Mouse (Mus musculus) heart, embryonic 16.5 days (tissue): Measurements from ENCODE around the gene Letmd1. TPM values are rescaled to one million over a fixed set of nuclear protein-coding genes. Genes with fewer than 3 reads are reported as not detected.

Experiments used
- ATAC-seq: fragments of 200-750 bp; cut with Nextera tagmentation; replicated peaks from 2 replicates; pipeline ENCODE4 v1.8.0; 2017; ENCODE audit warnings: moderate number of reproducible peaks; ENCODE audit not compliant: insufficient read depth, low FRiP score; ENCODE audit errors: extremely low read depth
- H3K27ac ChIP-seq: fragments of 300-500 bp; sonication (generic); 2 replicates; pipeline ENCODE4 v1.5.1; 2014; ENCODE audit warnings: mild to moderate bottlenecking, low read length, control low read depth, moderate library complexity
- H3K27me3 ChIP-seq: fragments of 300-500 bp; sonication (generic); 2 replicates; pipeline ENCODE4 v1.6.1; 2014; ENCODE audit warnings: low read length, mixed read lengths; ENCODE audit not compliant: control insufficient read depth, insufficient read depth
- H3K36me3 ChIP-seq: fragments of 300-500 bp; sonication (generic); 2 replicates; pipeline ENCODE4 v1.6.1; 2014; ENCODE audit not compliant: control insufficient read depth, insufficient read depth
- H3K4me1 ChIP-seq: fragments of 300-500 bp; sonication (generic); 2 replicates; pipeline ENCODE4 v1.6.1; 2014; ENCODE audit warnings: low read length, mixed read lengths; ENCODE audit not compliant: control insufficient read depth, insufficient read depth
- H3K4me2 ChIP-seq: fragments of 300-500 bp; sonication (generic); 2 replicates; pipeline ENCODE4 v1.6.1; 2014; ENCODE audit warnings: low read depth, mild to moderate bottlenecking, control low read depth, low read length
- H3K4me3 ChIP-seq: fragments of 300-500 bp; sonication (generic); 2 replicates; pipeline ENCODE4 v1.5.1; 2014; ENCODE audit warnings: mild to moderate bottlenecking, control low read depth, low read length
- H3K9ac ChIP-seq: fragments of 300-500 bp; sonication (generic); 2 replicates; pipeline ENCODE4 v1.6.1; 2014; ENCODE audit warnings: low read length, control low read depth
- H3K9me3 ChIP-seq: fragments of 300-500 bp; sonication (generic); replicated peaks from 2 replicates; pipeline ENCODE4 v1.6.1; 2016; ENCODE audit warnings: low read length; ENCODE audit not compliant: control insufficient read depth
- WGBS: fragments of 180-500 bp; shearing (Covaris S2); extraction: QIAGEN DNeasy Blood & Tissue Kit; methylation state at CpG from one replicate; pipeline ENCODE4 v1.1.7; 2014; 5-methylcytosine and 5-hydroxymethylcytosine counted together
- polyA plus RNA-seq: library from polyadenylated mRNA; unstranded; fragments of >200 nt; fragmentation: Nextera tagmentation; extraction: Ambion mirVana; gene quantifications from 2 replicates; pipeline ENCODE4 v1.2.1, GENCODE M21; 2015

Letmd1 gene
- polyA plus RNA-seq, 1 experiment from 2014 or later = 15.5 TPM

DNA sequence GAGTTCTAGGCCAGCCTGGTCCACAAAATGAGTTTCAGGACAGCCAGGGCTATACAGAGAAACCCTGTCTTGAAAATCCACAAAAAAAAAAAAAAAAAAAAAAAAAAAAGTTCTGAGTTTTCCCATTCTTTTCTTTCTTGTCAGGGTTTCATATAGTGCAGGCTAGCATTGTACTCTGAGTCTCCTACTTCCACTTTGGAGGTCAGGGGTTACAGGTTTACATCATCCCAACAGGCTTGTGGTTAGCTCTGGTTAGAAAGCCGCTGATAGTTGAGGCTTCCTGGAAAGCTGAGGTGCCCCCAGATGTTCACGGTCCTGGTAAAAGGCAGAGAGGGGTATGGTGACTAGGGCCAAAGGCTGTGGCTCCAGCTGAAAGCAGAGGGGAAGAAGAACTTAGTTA is 21.9 kb upstream of the Letmd1 start:
- Histone ChIP-seq H3K9ac (no peak overlapping the region), H3K4me3 (no peak overlapping the region), H3K36me3 (no peaks in the 10 kb centered on the region), H3K27ac (no peak overlapping the region), H3K4me2 (no peak overlapping the region), H3K9me3 (no peaks in the 10 kb centered on the region), H3K4me1 (no peaks in the 10 kb centered on the region), H3K27me3 (no peaks in the 10 kb centered on the region)
- ATAC-seq = no peak
- WGBS = 59% methylated on average over 2 of the region's 2 CpGs

DNA sequence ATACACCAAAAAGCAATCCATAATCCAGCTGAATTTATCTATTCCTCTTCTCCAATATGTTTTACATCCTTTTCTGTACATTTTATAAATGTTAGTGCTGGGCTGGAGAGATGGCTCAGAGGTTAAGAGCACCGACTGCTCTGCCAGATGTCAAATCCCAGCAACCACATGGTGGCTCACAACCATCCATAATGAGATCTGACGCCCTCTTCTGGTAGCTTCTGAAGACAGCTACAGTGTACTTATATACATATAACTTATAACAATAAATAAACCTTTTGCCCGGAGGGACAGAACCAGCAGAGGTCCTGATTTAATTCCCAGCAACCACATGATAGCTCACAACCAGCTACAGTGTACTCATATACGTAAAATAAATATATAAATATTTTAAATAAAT is 20.3 kb upstream of the Letmd1 start:
- H3K4me3 ChIP-seq = no peak overlapping the region
- no peak overlapping the region for H3K9ac ChIP-seq
- 77% methylated on average over 4 of the region's 4 CpGs for WGBS
- H3K27me3 ChIP-seq = no peaks in the 10 kb centered on the region
- H3K9me3 ChIP-seq = no peaks in the 10 kb centered on the region
- H3K27ac ChIP-seq = no peak overlapping the region
- H3K4me1 ChIP-seq = no peaks in the 10 kb centered on the region
- H3K4me2 ChIP-seq = no peak overlapping the region
- H3K36me3 ChIP-seq = no peaks in the 10 kb centered on the region
- ATAC-seq = no peak

DNA sequence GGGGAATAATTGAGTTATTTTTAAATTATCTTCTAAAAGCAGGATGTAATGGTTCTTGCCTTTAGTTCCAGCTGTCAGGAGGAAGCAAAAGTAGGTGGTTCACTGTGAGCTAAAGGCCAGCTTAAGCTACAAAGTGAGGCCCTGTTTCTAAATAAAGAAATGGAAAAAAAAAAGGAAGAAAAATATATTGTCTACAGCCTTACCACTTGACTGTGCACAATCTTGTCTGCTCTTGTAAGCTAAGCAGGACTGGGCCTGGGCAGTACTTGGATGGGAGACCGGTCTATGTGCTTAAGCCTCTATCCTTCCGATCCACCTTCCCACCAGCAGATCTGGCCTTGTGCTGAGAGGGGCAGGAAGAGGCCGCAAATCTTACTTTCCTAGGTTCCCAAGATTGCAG is 19.3 kb upstream of the Letmd1 start:
- Histone ChIP-seq H3K27me3 (no peaks in the 10 kb centered on the region), H3K4me3 (no peak overlapping the region), H3K9me3 (no peaks in the 10 kb centered on the region), H3K36me3 (no peaks in the 10 kb centered on the region), H3K9ac (no peak overlapping the region), H3K4me2 (no peak overlapping the region), H3K27ac (no peak overlapping the region), H3K4me1 (no peaks in the 10 kb centered on the region)
- ATAC-seq = no peak
- 76% methylated on average over 3 of the region's 3 CpGs for WGBS

DNA sequence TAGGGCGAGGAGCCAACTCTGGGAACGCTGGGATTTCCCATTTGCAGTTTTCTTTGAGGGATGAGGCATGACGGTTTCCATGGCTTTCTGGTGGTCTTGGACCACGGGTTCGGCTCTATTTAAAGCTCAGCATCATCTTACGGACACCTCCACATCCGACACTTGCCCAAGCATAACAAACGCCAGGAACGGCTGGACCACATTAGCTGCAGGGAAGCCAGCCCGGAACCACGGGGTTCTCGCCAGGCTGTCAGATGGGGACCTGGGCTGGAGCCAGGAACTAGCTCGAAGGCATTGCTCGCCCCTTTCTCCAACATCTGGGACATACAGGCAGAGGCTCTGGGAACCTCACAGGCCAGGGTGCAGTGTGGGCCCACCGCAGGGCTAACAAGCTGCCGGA is 17.6 kb upstream of the Letmd1 start:
- no peaks in the 10 kb centered on the region for H3K9me3 ChIP-seq
- H3K27ac ChIP-seq = no peak overlapping the region
- H3K9ac ChIP-seq = no peak overlapping the region
- no peaks in the 10 kb centered on the region for H3K4me1 ChIP-seq
- 61% methylated on average over 16 of the region's 16 CpGs for WGBS
- no peak overlapping the region for H3K4me3 ChIP-seq
- no peak for ATAC-seq
- H3K27me3 ChIP-seq = no peaks in the 10 kb centered on the region
- H3K36me3 ChIP-seq = no peaks in the 10 kb centered on the region
- H3K4me2 ChIP-seq = no peak overlapping the region

DNA sequence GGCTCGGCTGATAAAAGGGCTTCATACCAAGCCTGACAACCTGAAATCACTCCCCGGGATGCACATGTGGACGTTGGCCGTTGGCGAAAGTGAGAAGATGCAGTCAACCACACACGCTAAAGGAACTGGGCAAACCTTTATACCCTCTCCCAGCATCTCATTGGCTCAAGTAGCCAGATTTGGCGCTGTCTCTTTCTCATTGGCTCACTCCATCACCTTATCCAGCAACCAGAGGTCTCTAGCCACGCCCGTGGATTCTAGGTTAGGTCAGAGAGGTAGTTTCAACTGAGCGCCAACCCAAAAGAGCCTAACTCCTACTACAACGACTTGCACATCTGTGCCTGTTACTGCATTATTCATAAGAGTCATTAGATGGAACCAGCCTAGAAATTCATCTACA is 16.3 kb upstream of the Letmd1 start:
- H3K9ac ChIP-seq = no peak overlapping the region
- H3K27ac ChIP-seq = no peak overlapping the region
- H3K27me3 ChIP-seq = no peaks in the 10 kb centered on the region
- ATAC-seq = no peak
- 71% methylated on average over 11 of the region's 11 CpGs for WGBS
- no peaks in the 10 kb centered on the region for H3K9me3 ChIP-seq
- no peaks in the 10 kb centered on the region for H3K4me1 ChIP-seq
- no peak overlapping the region for H3K4me3 ChIP-seq
- H3K36me3 ChIP-seq = no peaks in the 10 kb centered on the region
- H3K4me2 ChIP-seq = no peak overlapping the region

DNA sequence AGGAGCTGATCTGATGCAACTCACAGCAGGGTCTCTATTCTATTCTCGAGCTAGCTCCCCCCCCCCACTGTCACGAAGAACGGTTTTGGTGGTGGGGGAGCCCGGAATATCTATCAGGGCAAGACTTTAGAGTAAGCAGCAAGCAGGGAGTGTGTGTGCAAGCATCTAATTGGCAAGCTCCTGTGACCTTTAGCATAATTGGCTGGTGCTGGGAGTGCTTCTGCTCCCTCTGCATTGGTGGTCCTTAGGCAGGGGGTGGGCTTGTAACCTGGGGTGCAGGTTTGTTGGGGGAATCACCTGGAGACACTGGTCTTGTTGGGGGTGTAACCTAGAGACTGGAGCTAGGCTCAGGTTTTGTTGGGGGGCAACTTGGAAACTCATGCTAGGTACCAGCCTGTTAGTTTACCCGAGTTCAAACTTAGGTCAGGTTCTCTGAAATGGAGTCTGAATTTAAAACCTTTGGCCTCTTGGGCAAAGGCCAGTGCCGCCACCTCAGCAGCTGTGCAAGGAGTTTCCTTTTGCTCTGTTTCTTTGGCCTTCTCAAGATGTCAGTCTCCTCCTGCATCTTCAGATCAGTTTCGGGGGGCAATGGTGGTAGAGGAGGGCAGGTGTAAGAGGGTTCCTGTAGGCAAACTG is 12.3 kb upstream of the Letmd1 start:
- ATAC-seq = no peak
- 67% methylated on average over 7 of the region's 7 CpGs for WGBS
- Histone ChIP-seq H3K4me1 (no peaks in the 10 kb centered on the region; the same call in 1 of the 2 replicates), H3K27me3 (peaks cover 3% of the 10 kb centered on the region; the same call in 1 of the 2 replicates), H3K27ac (no peak overlapping the region), H3K9ac (no peak overlapping the region), H3K4me3 (no peak overlapping the region), H3K4me2 (no peak overlapping the region), H3K36me3 (no peaks in the 10 kb centered on the region), H3K9me3 (no peaks in the 10 kb centered on the region)

DNA sequence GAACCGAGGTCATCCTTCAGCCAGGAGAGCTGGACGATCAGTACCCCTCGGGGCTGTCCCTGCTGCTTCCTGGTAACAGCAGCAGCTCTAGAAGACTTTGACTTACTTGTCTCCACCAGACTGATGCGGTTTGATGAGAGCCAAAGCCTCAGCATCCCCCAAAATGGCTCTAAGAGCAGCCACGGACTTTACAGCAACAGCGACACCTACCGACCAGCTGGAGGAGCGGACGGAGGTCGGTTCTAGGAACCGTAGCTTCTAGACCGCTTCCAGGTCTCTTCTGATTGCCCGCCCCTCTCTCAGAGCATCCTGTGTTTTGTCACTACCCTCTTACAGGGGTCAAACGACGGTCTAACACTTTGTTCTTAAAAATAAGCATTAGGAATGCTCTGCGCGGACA is 11.5 kb upstream of the Letmd1 start:
- ATAC-seq = peak; percentile 61
- whole genome bisulfite sequencing = 5% methylated on average over 17 of the region's 17 CpGs

DNA sequence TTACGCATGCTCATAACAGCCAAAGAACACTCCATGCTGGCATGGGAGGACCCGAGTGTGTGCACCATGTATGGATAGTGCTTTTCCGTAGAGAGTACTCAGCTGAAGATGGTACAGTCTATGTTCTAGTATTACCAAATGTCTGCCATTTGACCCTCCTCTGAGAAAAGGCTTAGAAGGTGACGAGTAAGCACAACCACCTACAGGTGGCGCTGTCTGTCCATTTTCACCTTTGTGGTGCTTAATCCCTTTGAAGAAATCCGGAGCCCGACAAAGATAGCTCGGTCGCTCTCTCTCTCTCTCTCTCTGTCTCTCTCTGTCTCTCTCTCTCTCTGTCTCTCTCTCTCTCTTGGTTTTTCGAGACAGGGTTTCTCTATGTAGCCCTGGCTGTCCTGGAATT is 10.8 kb upstream of the Letmd1 start:
- peaks cover 3% of the 10 kb centered on the region; the same call in 1 of the 2 replicates for H3K27me3 ChIP-seq
- 33% methylated on average over 10 of the region's 10 CpGs for WGBS

More for the DNA sequence above, 11.5 kb upstream of the Letmd1 start:
- H3K36me3 ChIP-seq = no peaks in the 10 kb centered on the region
- no peaks in the 10 kb centered on the region; the same call in 1 of the 2 replicates for H3K4me1 ChIP-seq
- H3K9ac ChIP-seq = no peak overlapping the region
- no peak overlapping the region for H3K4me3 ChIP-seq
- H3K27ac ChIP-seq = no peak overlapping the region
- H3K9me3 ChIP-seq = no peaks in the 10 kb centered on the region
- H3K4me2 ChIP-seq = peak overlapping the region; percentile 39; the same call in 1 of the 2 replicates
- H3K27me3 ChIP-seq = peaks cover 3% of the 10 kb centered on the region; the same call in 1 of the 2 replicates

DNA sequence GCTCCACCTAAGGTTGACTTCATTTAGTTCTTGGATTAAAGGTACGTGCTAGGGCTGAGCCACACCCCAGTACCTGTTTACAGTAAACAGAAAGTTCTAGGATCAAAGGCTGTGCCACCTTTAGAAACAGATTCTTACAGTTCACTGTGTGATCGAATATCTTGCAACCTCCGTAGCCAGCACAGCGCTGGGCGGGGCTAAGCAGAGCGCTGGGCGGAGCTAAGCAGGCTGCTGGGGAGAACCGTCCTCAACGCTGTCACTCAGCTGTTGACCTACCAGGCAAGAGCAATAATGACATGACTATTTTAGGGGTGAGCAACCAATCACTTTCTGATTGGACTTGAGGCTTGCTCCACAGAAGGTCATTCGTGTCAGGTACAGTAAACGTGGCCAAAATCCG is 7.9 kb upstream of the Letmd1 start:
- 13% methylated on average over 12 of the region's 12 CpGs for WGBS
- peaks cover 3% of the 10 kb centered on the region; the same call in 1 of the 2 replicates for H3K27me3 ChIP-seq
- no peak overlapping the region for H3K9ac ChIP-seq
- H3K4me3 ChIP-seq = peak overlapping the region; percentile 25; the same call in 1 of the 2 replicates
- no peak overlapping the region for H3K27ac ChIP-seq
- ATAC-seq = 0 out of 2 replicates have a peak, but pooled peaks have one; percentile 28
- H3K4me1 ChIP-seq = no peaks in the 10 kb centered on the region; the same call in 1 of the 2 replicates
- no peaks in the 10 kb centered on the region for H3K36me3 ChIP-seq
- no peaks in the 10 kb centered on the region for H3K9me3 ChIP-seq
- H3K4me2 ChIP-seq = peak overlapping the region; percentile 41

More for the DNA sequence above, 10.8 kb upstream of the Letmd1 start:
- no peaks in the 10 kb centered on the region for H3K9me3 ChIP-seq
- H3K36me3 ChIP-seq = no peaks in the 10 kb centered on the region
- H3K4me3 ChIP-seq = no peak overlapping the region
- no peak overlapping the region for H3K27ac ChIP-seq
- no peak overlapping the region for H3K4me2 ChIP-seq
- ATAC-seq = no peak
- no peak overlapping the region for H3K9ac ChIP-seq
- H3K4me1 ChIP-seq = no peaks in the 10 kb centered on the region; the same call in 1 of the 2 replicates
